Mouse (Mus musculus): ENCODE data around the gene Cebpb. TPM values are rescaled to one million over a fixed set of nuclear protein-coding genes. Genes with fewer than 3 reads are reported as not detected.

Cebpb gene
- polyA plus RNA-seq, 1 experiment = 16.7 TPM

DNA sequence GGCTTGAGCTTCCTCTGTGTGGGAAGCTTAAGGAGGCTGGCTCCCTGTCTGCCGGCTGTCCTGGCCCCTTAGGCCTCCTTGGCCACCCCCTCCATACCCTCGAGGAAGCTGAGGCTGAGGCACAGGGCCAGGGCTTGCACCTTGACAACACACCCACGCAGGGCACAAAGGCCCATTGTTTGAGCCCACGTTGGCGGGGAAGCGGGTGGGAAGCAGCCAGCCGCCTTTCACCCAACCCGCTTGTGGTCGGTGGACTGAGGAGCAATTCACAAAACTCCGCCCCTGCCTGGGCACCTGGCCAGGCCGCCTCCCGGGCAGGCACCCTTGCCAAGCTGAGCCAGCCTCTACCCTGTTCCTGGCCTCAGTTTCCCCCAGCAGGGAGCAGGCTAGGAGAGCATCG is 38.4 kb downstream of the Cebpb start:
- TF ChIP-seq CTCF (IDR thresholded peaks at IDR 0.05; ENCODE audit: extremely low read depth, insufficient read depth, low read length) (no peak), POLR2A (IDR thresholded peaks at IDR 0.05; ENCODE audit: extremely low read depth, insufficient read depth, low read length) (no peak)
- H3K4me3 ChIP-seq (ENCODE audit: insufficient read depth, low read length) = no peak overlapping the region
- no peaks in the 10 kb centered on the region for H3K4me1 ChIP-seq (ENCODE audit: control insufficient read depth, insufficient read depth, low read length)
- H3K27ac ChIP-seq (ENCODE audit: insufficient read depth, low read length) = no peak overlapping the region

GRCm38 (mm10) chr2:167730036-167730435 is 41.3 kb downstream of the Cebpb start:
- Histone ChIP-seq H3K4me3 (ENCODE audit: insufficient read depth, low read length) (no peak overlapping the region), H3K27ac (ENCODE audit: insufficient read depth, low read length) (no peak overlapping the region), H3K4me1 (ENCODE audit: control insufficient read depth, insufficient read depth, low read length) (no peaks in the 10 kb centered on the region)
- TF ChIP-seq POLR2A (IDR thresholded peaks at IDR 0.05; ENCODE audit: extremely low read depth, insufficient read depth, low read length) = no peak
- TF ChIP-seq CTCF (IDR thresholded peaks at IDR 0.05; ENCODE audit: extremely low read depth, insufficient read depth, low read length) = no peak

GRCm38 (mm10) chr2:167731149-167731548 is 42.4 kb downstream of the Cebpb start:
- Histone ChIP-seq H3K4me3 (ENCODE audit: insufficient read depth, low read length) (no peak overlapping the region), H3K4me1 (ENCODE audit: control insufficient read depth, insufficient read depth, low read length) (no peaks in the 10 kb centered on the region), H3K27ac (ENCODE audit: insufficient read depth, low read length) (no peak overlapping the region)
- TF ChIP-seq CTCF (IDR thresholded peaks at IDR 0.05; ENCODE audit: extremely low read depth, insufficient read depth, low read length) (no peak), POLR2A (IDR thresholded peaks at IDR 0.05; ENCODE audit: extremely low read depth, insufficient read depth, low read length) (no peak)

DNA sequence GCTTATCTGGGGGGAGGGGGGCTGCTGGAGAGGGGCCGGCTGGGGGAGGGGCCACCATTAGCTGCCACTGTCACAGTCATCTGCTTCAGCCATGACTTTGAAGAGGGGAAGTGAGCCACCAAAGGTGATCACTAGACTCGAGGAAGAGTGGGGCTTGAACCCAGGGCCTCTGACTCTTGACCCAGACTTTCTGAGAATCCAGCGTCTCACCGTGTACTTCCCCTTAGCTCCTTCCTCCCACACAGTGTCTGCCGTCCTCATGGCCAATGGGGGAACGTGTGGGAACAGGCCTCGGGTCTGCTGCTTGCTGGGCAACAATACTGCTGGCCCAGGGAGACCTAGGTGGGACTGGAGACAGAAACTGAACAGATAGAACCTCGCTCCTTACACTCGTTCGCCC is 46.1 kb downstream of the Cebpb start:
- Histone ChIP-seq H3K27ac (ENCODE audit: insufficient read depth, low read length) (no peak overlapping the region), H3K4me3 (ENCODE audit: insufficient read depth, low read length) (no peak overlapping the region), H3K4me1 (ENCODE audit: control insufficient read depth, insufficient read depth, low read length) (no peaks in the 10 kb centered on the region)
- TF ChIP-seq CTCF (IDR thresholded peaks at IDR 0.05; ENCODE audit: extremely low read depth, insufficient read depth, low read length) = no peak
- TF ChIP-seq POLR2A (IDR thresholded peaks at IDR 0.05; ENCODE audit: extremely low read depth, insufficient read depth, low read length) = no peak

- TF ChIP-seq CTCF (IDR thresholded peaks at IDR 0.05; ENCODE audit: extremely low read depth, insufficient read depth, low read length) = no peak
- no peak for TF ChIP-seq POLR2A (IDR thresholded peaks at IDR 0.05; ENCODE audit: extremely low read depth, insufficient read depth, low read length)
- Histone ChIP-seq H3K4me3 (ENCODE audit: insufficient read depth, low read length) (no peak overlapping the region), H3K4me1 (ENCODE audit: control insufficient read depth, insufficient read depth, low read length) (no peaks in the 10 kb centered on the region)
Measured at GRCm38 (mm10) chr2:167739030-167739429, 50.3 kb downstream of the Cebpb start.

More at GRCm38 (mm10) chr2:167739030-167739429, 50.3 kb downstream of the Cebpb start:
- no peak overlapping the region for H3K27ac ChIP-seq (ENCODE audit: insufficient read depth, low read length)

Other genes with a start within 250 kb of the Cebpb start
- 98.0 and 102 TPM in 2 replicates for gene Rnf114, start 196.3 kb upstream of the Cebpb start, polyA plus RNA-seq (2012; rRNA removed)
- 62.9 and 63.2 TPM in 2 replicates for gene Spata2, start 196.0 kb upstream of the Cebpb start, polyA plus RNA-seq (2012; rRNA removed)
- gene Snai1, start 150.7 kb upstream of the Cebpb start, polyA plus RNA-seq (2012; rRNA removed) = 1.4 and 1.8 TPM in 2 replicates
- 251 and 267 TPM in 2 replicates for gene Ube2v1, start 56.8 kb upstream of the Cebpb start, polyA plus RNA-seq (2012; rRNA removed)
- gene Gm20431, start 27.4 kb upstream of the Cebpb start, polyA plus RNA-seq (2012; rRNA removed) = 0.93 TPM in 1 of 2 replicates, not detected in the other
- gene Tmem189, start 907 bp downstream of the Cebpb start, polyA plus RNA-seq (2012; rRNA removed) = 88.8 and 89.0 TPM in 2 replicates
- gene Ptpn1, start 243.1 kb downstream of the Cebpb start, polyA plus RNA-seq (2012; rRNA removed) = 36.1 and 37.2 TPM in 2 replicates